Mouse (Mus musculus): ENCODE results near the gene Olfr237-ps1. TPM values are rescaled to one million over a fixed set of nuclear protein-coding genes. Genes with fewer than 3 reads are reported as not detected.
"Not testable (repeated sequence)": the region's sequence is repeated elsewhere in the genome, so short reads cannot be mapped to it uniquely, and the experiment has no call there.

The Olfr237-ps1 gene
- not detected for total RNA-seq (2021)
- long read RNA-seq, experiment 1: 0 reads
- long read RNA-seq, experiment 2: 0 reads

- not testable (repeated sequence) for DNase-seq (ENCODE audit: low spot score in 2 of 2)
Measured at GRCm38 (mm10) chr6:43146267-43146666, at the start of gene Olfr237-ps1. TSS of gene Olfr237-ps1 (plus strand) at chr6:43146567.

- DNase-seq (ENCODE audit: low spot score in 2 of 2): not testable (repeated sequence)
Measured at GRCm38 (mm10) chr6:43106069-43106468, 40.3 kb upstream of the Olfr237-ps1 start, which contains the start of gene Olfr441. TSS of gene Olfr441 (plus strand) at chr6:43106369.

- DNase-seq (ENCODE audit: low spot score in 2 of 2): no peak
Measured at GRCm38 (mm10) chr6:43159502-43159901, 13.1 kb downstream of the Olfr237-ps1 start.

GRCm38 (mm10) chr6:43162982-43163381 is 16.6 kb downstream of the Olfr237-ps1 start, which contains the start of gene Olfr437:
TSS of gene Olfr437 (plus strand) at chr6:43163282.
- DNase-seq (ENCODE audit: low spot score in 2 of 2): no peak

GRCm38 (mm10) chr6:43167246-43167645 is 20.9 kb downstream of the Olfr237-ps1 start:
- DNase-seq (ENCODE audit: low spot score in 2 of 2): no peak

- DNase-seq (ENCODE audit: low spot score in 2 of 2): no peak
Measured at GRCm38 (mm10) chr6:43171840-43172239, 25.5 kb downstream of the Olfr237-ps1 start, which contains the start of gene Olfr13. TSS of gene Olfr13 (plus strand) at chr6:43172140.

GRCm38 (mm10) chr6:43178129-43178528 is 31.8 kb downstream of the Olfr237-ps1 start:
- DNase-seq (ENCODE audit: low spot score in 2 of 2): no peak

- no peak for DNase-seq (ENCODE audit: low spot score in 2 of 2)
Measured at GRCm38 (mm10) chr6:43178584-43179501, 32.5 kb downstream of the Olfr237-ps1 start.

- DNase-seq (ENCODE audit: low spot score in 2 of 2): no peak
Measured at GRCm38 (mm10) chr6:43190986-43191385, 44.6 kb downstream of the Olfr237-ps1 start.

GRCm38 (mm10) chr6:43196781-43197180 is 50.4 kb downstream of the Olfr237-ps1 start, which contains the start of gene Olfr435:
TSS of gene Olfr435 (plus strand) at chr6:43197146.
- DNase-seq (ENCODE audit: low spot score in 2 of 2): no peak

GRCm38 (mm10) chr6:43198094-43198493 is 51.7 kb downstream of the Olfr237-ps1 start:
- no peak for DNase-seq (ENCODE audit: low spot score in 2 of 2)

GRCm38 (mm10) chr6:43202786-43203185 is 56.4 kb downstream of the Olfr237-ps1 start:
- no peak for DNase-seq (ENCODE audit: low spot score in 2 of 2)

GRCm38 (mm10) chr6:43205355-43205754 is 59.0 kb downstream of the Olfr237-ps1 start:
- no peak for DNase-seq (ENCODE audit: low spot score in 2 of 2)

Other genes with a start within 250 kb of the Olfr237-ps1 start
- not detected for gene Olfr447, start 237.7 kb upstream of the Olfr237-ps1 start, total RNA-seq (2021)
- not detected for gene Olfr446, start 225.2 kb upstream of the Olfr237-ps1 start, total RNA-seq (2021)
- gene Olfr444, start 197.5 kb upstream of the Olfr237-ps1 start, total RNA-seq (2021): not detected
- not detected for gene Olfr441, start 40.2 kb upstream of the Olfr237-ps1 start, total RNA-seq (2021)
- not detected for gene Olfr437, start 16.7 kb downstream of the Olfr237-ps1 start, total RNA-seq (2021)
- gene Olfr13, start 25.6 kb downstream of the Olfr237-ps1 start, total RNA-seq (2021): not detected
- not detected for gene Olfr435, start 50.6 kb downstream of the Olfr237-ps1 start, total RNA-seq (2021)
- not detected for gene Olfr434, start 66.5 kb downstream of the Olfr237-ps1 start, total RNA-seq (2021)
- not detected for gene Olfr47, start 85.0 kb downstream of the Olfr237-ps1 start, total RNA-seq (2021)
- gene Arhgef5, start 119.0 kb downstream of the Olfr237-ps1 start, total RNA-seq (2021): 10 to 100 TPM in 1 of 2 experiments, 1 to 10 TPM in 1; 7.9 to 10.3 TPM
- gene Nobox, start 163.0 kb downstream of the Olfr237-ps1 start, total RNA-seq (2021): not detected